Mouse (Mus musculus) T-cell, adult 2 months (primary cell): ENCODE data around the gene Dlk2.
A peak's percentile ranks its signal among the peaks of the same experiment; 100 is the strongest.

ENCODE experiments used
- DNase-seq: peaks from one replicate; pipeline ENCODE4 v3.0.0; 2022; ENCODE audit warnings: low spot score

Dlk2 gene

DNA sequence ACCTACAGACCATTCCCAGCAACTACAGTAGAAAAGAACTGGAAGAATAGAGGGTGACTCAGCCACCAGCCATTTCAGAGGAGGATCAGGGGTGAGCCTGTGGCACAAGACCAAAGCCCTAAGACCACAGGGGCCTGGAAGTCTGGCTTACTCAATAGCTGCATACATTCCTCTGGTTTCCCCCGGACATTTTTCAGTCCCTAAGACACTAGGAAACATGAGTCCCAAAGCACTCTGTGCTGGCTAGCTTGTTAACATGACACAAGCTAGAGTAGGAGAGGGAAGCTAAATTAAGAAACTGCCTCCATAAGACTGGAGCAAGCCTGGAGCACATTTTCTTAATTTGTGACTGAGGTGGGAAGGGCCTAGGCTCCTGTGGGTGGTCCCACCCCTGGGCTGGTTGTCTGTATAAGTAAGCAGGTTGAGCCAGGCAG, 23.4 kb upstream of the Dlk2 start:
- DNase-seq, result no peak

DNA sequence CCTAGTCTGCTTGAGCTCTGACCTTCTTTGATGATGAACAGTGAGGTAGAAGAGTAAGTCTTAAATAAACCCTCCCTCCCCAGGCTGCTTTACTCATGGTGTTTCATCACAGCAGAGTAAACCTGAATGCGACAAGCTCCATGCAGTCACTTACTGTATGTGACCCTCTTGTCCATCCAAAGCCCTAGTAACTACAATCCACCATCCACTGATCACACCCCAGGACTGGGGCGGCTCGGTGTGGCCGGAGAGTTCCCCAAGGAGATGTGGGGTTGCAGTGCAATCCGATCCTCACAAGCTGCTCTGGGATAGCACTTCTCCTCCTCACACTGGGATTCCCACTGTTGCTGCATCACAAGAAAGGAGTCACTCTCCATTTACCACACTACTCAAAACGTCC, 22.8 kb upstream of the Dlk2 start:
- no peak for DNase-seq

DNA sequence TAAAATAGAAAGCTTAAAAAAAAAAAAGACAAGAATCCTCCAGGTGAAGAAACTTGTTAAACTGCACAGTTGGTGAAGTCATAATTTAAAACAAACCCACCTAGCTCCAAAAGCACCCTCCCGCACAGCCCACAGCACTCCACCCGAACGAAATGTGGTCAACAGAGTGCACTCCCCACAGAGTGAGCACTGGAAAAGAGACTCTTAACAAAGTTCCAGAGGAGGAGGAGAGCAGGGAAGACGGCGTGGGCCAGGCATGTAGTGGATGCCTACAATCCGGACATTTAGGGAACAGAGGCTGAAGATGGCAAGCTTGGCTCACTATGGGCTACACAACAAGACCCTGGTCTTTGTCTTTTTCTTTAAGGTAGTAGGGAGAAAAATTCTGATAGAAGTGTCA, 22.2 kb upstream of the Dlk2 start:
- DNase-seq, result no peak

DNA sequence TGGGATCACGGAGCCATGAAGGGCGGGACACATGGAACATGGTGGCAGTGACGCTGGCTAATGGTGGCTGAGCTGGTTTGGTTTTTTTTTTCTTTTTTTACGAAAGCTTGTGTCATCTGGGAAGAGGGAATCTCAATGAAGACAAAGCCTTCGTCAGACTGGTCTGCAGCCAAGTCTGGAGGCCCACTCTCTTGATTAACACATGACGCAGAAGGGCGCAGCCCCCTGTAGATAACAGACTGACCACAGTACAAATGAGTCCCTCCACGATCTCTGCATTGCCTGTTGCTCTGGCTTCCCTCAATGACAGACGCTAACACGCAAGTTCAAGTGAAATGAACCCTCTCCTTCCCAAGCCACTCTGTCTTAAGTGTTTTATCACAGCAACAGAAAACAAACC, 21.7 kb upstream of the Dlk2 start:
- no peak for DNase-seq

DNA sequence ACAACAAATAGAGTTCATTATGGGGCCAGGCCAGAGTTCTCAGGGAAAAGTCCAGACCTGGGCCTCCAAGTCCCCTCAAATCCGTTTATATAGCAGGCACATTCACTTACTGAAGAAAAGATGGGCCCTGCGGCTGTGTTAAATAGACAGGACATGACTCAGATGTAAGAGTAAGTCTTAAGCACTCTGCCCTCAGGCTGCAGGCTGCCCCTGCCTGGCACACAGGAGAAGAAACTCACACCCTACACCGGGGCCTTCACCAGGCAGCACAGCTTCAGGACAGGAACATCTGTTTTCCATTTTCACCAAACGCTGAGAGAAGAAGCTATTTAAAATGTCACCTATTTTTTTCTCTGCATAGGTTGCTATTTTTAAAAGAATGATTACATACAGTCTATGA, 19.6 kb upstream of the Dlk2 start:
- DNase-seq, result no peak

DNA sequence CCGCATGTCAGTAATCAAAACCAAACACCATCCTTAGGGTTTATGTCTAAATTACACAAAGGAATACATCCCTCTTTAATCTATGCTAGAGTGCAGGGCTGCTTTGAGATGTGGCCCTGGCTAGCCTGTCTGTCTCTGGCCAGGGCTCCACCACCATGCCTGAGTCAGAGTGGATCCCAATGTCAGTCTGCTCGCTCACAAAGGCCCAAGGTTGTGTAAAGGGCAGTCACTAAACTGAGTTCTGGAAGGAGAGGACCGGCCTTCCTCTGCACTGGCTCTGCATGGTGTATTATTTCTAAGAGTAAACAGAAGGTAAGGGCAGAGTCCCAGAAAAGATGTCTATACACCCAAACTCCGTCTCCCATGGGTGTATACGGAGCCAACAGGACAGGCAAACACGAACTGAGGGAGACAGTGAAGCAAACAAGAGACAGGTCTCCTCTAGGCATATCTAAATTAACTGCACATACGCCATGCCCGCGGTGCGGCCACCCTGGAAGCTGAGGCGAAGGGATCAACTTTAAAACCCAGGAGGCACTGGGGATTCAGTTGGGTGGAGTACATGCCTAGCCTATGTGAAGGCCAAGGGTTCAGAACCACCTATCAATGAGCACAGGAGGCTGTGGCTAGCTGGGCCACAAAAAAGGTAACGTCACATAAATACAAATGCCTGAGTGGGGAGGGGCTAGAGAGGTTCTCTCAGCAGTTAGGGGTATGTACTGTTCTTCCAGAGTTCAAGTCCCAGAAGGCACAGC, 19.0 kb upstream of the Dlk2 start:
- no peak for DNase-seq

DNA sequence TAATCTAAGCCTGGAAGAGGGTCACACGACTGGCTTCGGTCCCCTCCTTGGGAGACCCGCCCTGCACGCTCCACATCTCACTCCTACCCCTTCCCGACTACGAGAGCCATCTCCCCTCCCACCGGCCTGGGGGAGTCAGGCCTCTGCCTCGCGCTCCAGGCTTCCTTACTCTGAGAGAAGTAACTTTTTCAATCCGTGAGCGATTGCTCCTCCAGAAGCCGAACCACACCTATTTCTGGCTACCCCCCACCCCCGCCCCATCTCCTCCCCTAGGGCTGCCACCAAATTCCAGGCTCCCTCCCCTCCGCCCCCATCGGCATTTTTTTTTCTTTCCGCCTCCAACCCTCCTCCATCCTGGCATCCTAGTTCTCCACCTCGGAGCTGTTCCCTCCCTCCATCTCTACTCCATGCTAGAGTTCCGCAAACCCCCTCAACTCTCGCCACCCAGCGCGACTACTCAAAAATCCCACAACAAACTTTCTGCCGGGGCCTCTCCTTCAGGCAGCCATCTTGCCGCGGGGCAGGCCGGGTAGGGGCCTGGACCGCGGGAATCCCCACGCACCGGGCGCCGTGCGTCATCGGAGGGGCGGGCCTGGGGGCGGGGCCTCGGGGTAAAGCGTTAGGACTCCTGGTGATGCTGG, 14.6 kb upstream of the Dlk2 start, which contains the start of gene Tjap1:
Gene Tjap1, minus strand, starts transcription at position 544 of the 641 bp plus-strand sequence.
- DNase-seq, result peak; percentile 81

DNA sequence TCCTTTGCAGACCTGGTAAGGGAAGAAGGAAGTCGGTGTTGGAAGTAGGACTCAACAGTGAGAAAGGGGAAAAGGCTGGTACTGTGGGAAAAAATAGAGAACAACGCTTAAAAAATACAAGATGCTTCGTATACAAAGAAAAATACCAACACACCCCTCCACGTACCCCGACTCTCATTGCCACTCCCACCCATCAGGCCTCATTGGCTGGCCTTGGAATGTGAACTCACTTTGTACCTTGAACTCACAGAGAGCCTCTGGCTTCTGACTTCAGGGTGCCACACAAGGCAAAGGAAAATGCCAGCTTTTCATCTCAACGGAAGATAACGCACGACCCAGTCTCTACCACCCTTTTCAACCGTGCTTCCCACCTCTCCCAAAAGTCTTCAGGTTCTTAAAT, 14.1 kb upstream of the Dlk2 start:
- no peak for DNase-seq

DNA sequence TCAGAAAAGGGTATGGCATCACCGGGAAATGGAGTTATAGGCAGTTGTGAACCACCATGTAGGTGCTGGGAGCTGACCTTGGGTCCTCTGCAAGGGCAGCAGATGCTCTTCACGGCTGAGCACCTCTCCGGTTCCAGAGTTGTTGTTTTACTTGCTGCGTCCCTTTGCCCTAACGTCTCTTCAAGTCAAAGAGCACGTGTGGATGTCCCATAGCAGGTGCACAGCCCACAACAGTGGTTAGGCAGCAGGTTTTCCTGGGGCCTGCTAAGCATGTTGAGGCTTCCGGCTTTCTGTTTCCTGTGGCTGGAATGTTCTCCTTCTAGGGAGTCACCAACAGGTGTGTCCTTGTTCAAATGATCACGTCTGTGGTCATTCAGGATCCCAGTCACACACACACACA, 13.3 kb upstream of the Dlk2 start:
- DNase-seq, result no peak

DNA sequence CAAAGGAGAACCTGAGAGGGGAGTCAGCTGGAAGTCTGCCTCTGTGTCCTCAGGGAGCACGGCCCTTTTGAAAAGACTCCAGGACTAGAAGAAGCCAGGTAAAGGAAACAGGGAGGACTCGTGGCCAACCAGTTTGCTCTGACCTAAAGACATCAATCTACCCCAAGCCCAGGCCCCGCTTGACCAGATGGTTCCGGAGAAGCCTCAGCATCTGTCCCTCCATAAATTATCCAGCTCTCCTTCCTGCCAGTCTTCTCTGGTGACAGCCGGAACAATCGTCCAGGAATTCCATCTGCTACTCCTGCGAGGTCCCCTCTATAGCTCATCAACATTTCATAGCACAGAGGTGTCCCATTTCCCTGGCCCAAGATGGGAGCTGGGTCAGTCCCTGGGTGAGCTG, 12.6 kb upstream of the Dlk2 start:
- no peak for DNase-seq

DNA sequence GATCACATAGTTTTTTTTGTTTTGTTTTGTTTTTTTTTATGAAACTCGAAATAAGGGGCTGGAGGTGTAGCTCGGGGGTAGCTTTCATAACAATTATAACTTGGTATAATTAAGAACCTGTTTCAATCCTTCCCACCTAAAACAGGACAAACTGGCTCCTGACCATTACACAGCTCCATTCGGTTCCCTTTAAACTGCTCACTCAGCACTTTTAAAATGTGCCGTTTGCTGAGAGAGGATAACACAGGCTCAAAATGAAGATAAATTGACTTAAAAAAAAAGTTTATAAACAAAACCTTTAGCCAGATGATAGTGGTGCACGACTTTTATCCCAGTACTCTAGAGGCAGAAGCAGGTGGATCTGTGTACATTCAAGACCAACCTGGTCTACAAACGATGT, 11.8 kb upstream of the Dlk2 start:
- no peak for DNase-seq

DNA sequence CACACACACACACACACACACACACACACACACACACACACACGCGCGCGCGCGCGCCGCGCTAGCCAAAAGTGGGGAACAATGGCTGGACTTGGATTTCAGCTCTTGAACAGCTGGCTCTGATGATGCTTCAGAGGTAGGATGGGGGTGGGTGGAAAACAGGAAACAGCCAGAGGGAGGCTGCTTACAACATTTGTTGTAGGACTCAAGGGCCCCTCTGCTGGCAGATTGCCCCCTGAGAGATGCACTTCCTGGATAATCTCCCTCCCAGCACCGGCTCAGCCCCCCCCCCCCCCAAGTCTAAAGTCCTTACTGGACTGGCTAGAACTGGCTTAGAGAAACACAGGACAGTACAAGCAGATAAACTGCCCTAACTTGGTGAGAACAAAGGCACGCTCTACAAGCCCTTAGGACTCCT, 9.5 kb upstream of the Dlk2 start:
- no peak for DNase-seq

DNA sequence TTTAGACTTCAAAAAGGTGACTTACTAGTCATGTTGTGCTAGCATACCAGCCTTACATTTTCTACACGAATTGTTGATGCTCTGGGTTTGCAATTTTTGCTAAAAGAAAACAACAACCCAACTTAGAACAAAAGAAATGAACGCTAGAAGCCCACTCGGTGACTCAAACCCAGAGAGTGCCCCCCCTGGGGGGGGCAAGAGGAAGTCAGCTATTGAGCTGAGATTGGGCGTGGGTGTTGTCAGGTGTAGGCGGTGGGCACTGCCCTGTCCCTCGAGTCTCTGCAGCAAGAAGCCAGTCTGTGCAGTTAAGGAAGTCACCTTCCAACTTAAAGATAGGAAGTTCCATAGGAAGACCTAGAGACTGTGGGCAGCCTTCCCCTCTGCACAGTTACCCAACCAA, 620 bp upstream of the Dlk2 start:
- no peak for DNase-seq

DNA sequence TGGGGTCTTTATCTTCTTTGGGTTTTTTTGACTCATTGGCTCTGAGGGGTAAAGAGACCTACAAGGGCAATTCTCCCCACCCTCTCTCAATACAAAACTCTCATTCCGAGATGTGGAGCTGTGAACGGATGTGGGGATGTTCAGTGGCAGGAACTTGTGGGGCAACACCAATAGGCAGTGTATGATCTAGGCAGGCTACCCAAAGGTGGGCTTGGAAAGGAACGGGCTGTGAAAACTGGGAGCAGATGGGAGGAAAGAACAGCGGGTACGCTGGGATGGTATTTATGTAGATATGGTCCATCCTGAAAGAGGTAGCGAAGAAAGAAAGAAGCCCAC, 225 bp upstream of the Dlk2 start:
- DNase-seq, result no peak

DNA sequence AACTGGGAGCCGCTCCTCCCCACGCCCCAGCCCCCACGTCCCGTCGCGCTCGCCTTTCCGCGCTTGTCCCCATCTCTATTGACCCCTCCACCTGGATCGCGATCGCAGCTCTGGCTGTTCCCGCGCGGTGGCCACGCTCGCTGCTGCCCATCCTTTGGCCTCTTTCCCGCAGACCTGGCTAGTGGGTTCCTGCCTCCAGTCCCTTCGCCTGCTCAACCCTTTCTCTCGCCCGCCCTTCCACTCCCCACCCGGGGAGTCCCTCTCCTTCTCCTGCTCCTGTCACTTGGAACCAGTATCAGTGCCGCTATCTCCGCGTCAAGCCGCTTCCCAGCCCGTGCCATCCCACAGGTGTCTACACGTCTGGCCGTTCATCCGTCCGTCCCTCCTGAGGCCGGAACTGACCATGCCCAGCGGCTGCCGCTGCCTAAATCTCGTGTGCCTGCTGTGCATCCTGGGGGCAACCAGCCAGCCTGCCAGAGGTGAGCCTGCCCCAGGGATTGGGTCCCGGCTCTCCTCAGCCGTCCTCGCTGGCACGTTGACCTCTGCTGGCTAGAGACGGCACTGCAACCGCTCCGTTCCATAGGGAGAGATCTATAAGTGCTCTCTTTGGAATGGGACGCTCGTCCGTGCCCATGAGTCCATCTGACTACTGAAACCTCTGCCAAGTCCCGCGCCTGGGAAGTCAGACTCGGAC, 1.1 kb downstream of the Dlk2 start:
- DNase-seq, result peak; percentile 68

DNA sequence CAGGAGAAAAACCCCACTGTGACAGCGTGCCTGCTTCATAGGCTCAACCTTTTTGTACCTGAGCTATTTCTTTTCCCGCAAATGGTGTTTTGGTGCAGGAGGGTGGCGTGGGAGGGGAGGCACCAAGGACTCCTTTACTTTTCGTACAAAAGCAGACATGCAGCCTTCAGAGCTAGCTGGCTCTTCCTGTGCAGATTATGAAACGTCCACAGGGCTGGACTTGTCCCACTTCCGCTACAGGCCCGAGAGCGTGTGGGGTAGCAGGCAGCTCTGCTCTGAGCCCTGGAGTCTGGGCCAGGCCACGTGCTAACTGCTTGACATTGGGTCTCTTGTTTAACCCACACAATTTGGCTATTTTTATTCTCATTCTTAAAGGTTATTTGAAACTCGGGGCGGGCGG, 4.7 kb downstream of the Dlk2 start:
- no peak for DNase-seq

DNA sequence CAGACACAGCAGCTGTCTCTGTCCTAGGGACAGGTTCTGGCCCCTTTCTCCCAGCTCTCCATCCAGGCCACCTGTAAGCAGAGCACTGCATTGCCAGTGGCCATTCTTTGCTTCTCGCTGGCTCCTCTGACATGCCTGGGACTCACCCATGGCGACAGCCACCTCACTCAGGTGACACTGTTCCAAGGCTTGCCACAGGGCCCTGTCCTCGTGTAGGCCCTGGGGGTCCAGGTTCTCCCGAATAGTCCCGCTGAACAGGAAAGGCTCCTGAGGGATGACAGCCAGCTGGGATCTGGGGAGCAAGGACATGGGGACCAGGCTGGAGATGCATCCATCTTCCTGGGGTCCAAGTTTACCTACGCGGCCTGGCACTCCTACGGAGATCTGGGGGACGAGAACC, 7.0 kb downstream of the Dlk2 start:
- no peak for DNase-seq

DNA sequence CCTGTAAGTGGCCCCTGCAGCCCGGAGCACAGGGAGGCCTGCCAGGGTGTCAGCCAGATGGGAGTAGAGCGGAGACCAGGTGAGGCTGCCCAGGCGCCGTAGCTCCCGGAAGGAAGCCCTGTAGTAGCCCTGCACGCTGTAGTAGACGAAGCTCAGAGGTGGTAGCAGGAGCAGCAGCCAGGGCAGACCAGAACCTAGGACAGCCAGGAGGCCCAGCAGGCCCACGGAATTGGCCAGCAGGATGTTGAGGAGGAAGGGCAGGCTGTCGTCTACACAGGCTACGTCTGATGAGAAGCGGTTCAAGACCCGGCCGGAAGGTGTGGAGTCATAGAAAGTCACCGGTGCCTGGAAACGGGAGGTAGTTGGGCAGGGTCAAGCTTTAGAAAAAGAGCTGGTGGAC, 9.7 kb downstream of the Dlk2 start:
- no peak for DNase-seq

DNA sequence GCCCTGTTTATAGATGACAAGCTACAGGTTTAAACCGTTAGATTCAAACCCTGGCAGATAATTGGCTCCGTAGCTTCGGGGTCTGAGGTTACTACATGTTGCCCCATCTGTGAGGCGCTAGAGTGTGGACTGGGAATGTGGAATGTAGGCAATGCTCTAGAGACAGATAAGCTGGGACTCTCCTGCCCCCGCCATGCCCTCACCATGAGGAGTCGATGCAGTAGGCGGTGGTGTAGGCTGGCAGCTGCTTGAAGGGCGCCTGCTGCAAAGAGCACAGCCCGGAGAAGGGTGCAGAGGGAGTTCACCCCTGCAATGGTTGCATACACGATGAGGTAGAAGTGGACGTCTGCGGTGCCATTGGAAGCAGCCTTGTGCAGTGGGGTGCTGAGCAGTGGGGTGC, 12.6 kb downstream of the Dlk2 start:
- DNase-seq, result no peak

DNA sequence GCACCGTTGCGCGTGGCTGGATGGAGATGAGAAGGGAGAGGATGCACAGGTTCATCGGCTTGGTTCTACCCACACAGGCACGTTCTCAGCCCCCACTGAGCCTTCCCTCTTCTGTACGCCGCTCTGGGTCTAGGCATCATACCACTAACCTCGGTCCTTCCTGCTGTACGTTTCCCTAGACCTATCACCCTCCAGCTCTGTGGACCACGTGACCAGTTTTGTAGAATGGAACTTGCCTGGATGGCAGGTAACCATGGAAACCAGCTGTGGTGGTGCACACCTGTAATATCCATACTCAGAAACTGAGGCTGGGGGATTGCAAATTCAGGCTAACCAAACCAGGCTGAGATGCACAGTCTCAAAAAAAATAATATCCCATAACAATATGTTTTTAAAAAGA, 13.3 kb downstream of the Dlk2 start:
- no peak for DNase-seq

DNA sequence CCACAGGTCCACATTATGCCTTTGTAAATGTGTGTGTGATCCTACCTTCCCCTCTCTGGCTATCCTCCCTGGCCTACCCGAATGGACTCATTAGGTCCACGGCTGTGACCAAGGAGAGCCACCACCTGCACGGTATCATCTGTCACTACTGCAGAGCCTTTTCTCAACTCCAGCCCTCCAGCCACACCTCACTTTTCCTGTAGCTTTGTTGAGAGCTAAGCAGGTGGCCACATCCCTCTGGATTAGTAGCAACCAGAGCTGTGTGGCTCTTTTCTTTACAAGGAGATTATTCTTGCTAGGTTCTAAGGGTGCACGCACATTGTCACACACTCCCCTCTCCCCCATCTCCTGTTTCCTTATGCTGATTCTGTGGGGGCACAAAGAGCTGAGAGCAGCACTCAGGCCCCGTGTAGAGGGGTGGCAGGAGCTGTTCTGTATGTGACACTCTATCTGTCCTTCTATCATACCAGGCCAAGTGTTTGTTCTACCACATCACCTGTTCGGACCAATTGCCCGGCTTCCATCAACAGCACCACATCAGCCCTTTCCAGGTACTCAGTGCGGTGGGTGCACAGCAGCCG, 16.0 kb downstream of the Dlk2 start:
- DNase-seq, result no peak

DNA sequence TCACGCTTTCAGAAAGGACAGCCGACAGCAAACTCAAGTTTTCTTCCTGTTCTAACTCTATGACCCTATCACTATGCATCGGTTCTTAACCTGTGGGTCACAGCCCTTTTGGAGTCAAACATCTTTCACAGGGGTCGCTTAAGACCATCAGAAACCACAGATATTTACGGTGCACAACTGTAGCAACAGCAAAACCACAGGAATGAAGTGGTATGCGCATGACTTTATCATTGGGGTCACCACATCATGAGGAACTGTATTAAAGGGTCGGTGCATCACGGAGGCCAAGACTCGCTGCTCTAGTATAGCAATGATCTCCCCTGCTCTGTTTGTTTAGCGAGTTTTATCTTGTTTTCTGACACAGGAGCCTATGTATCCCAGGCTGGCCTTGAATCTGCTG, 18.6 kb downstream of the Dlk2 start:
- DNase-seq, result no peak

DNA sequence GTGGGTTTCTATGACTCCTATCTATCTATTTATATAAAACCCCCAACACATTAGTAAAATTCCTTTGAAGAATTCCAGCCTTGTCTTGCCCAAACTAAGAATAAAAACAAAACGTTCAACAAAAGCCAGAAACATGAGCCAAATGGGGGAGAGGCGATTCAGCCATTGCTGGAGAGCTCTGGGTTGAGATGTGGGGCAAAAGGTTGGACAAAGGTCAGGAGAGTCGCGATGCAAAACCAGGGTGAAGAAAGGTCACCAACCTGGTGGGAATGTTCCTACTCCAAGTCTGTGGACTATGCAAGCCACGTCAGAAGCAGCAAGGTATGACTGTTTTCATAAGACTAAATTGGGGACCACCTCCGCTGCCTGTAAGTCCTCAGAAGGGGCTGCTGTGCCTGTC, 23.3 kb downstream of the Dlk2 start:
- DNase-seq, result no peak
